8 mouse cellular contexts compared by ENCODE assay signal in genomic region chr8:46871086-46871485, GRCm38 (mm10).
"Had no signal": no experiment of that assay in that cellular context is flagged by ENCODE, and none has a peak within 500 bp of the region (broad histone marks: within the 10 kb centered on the region; RNA-seq: fewer than 3 reads in every experiment).

No protein-coding gene starts in this region.

- DNase-seq: kidney, adult 2 months; kidney, postnatal 25 days; layer of hippocampus, adult 9-11 months; liver; lung, adult 18-20 months; midbrain, embryonic 14.5 days; thymus, adult 2 months; thymus, postnatal 25 days had no signal
